In genomic region chr6:80549907-80550306, GRCm38 (mm10) we compare ENCODE assay signal across 22 mouse cellular contexts.
A peak's percentile ranks its signal among the peaks of the same experiment; 100 is the strongest.
DNase-seq lines count a peak whose midpoint lies in the region; ATAC-seq and TF ChIP-seq lines count a peak whose summit lies in the region.
"Had no signal": no experiment of that assay in that cellular context is flagged by ENCODE, and none has a peak within 500 bp of the region (broad histone marks: within the 10 kb centered on the region; RNA-seq: fewer than 3 reads in every experiment).

No protein-coding gene starts in this region.

- no peaks in the 10 kb centered on the region for H3K27me3 ChIP-seq in forebrain, embryonic 14.5 days (replicated peaks; ENCODE audit: control insufficient read depth, insufficient read depth, low read length)
- H3K27me3 ChIP-seq in forebrain, embryonic 12.5 days: no peaks in the 10 kb centered on the region
- no peaks in the 10 kb centered on the region for H3K27me3 ChIP-seq in forebrain, embryonic 16.5 days (replicated peaks; ENCODE audit: control insufficient read depth, insufficient read depth, low read length)
- H3K27me3 ChIP-seq in forebrain, embryonic 15.5 days: no peaks in the 10 kb centered on the region
- H3K27me3 ChIP-seq: CH12.LX, Patski had no signal

- DNase-seq in forebrain, embryonic 14.5 days (ENCODE audit: low spot score): peak; percentile 13
- DNase-seq in brain, embryonic 14.5 days (ENCODE audit: low read depth): peak; percentile 50
- no peak for DNase-seq in spleen, postnatal 36 days (ENCODE audit: low spot score in 2 of 2)
- DNase-seq: adrenal gland, adult 2 months; adrenal gland, adult 8-10 months; adrenal gland, postnatal 10 days; adrenal gland, postnatal 14 days; adrenal gland, postnatal 25 days; adrenal gland, postnatal 36 days; B cell, adult 2 months; cerebellum, adult 11 months; cerebellum, adult 11-12 months; cerebellum, adult 18-20 months; cerebellum, adult 2 months had no signal

- no peak for TF ChIP-seq CTCF in brain, embryonic 14.5 days (IDR thresholded peaks at IDR 0.05; ENCODE audit: borderline replicate concordance, extremely low read depth, insufficient read depth, insufficient read length)

- H3K4me3 ChIP-seq in forebrain, embryonic 14.5 days (ENCODE audit: low read depth, low read length): no peak overlapping the region
- H3K4me3 ChIP-seq in forebrain, embryonic 12.5 days (replicated peaks): no peak overlapping the region
- no peak overlapping the region for H3K4me3 ChIP-seq in forebrain, embryonic 16.5 days (replicated peaks; ENCODE audit: low read length)
- no peak overlapping the region for H3K4me3 ChIP-seq in forebrain, embryonic 15.5 days

- H3K4me2 ChIP-seq in forebrain, embryonic 14.5 days (ENCODE audit: low read length): no peak overlapping the region
- no peak overlapping the region for H3K4me2 ChIP-seq in forebrain, embryonic 12.5 days
- H3K4me2 ChIP-seq in forebrain, embryonic 16.5 days (ENCODE audit: low read length): no peak overlapping the region
- no peak overlapping the region for H3K4me2 ChIP-seq in forebrain, embryonic 15.5 days (replicated peaks)

- no peak for TF ChIP-seq POLR2A in brain, embryonic 14.5 days (IDR thresholded peaks at IDR 0.05; ENCODE audit: borderline replicate concordance, extremely low read depth, insufficient read depth, insufficient read length, poor library complexity, severe bottlenecking)

- no peaks in the 10 kb centered on the region for H3K9me3 ChIP-seq in forebrain, embryonic 14.5 days (replicated peaks; ENCODE audit: control insufficient read depth, low read length)
- no peaks in the 10 kb centered on the region for H3K9me3 ChIP-seq in forebrain, embryonic 12.5 days
- no peaks in the 10 kb centered on the region for H3K9me3 ChIP-seq in forebrain, embryonic 16.5 days (ENCODE audit: control insufficient read depth, low read length)
- H3K9me3 ChIP-seq in forebrain, embryonic 15.5 days: no peaks in the 10 kb centered on the region

- H3K4me1 ChIP-seq in forebrain, embryonic 14.5 days (ENCODE audit: control insufficient read depth, insufficient read depth, low read length): no peaks in the 10 kb centered on the region
- 0 out of 2 replicates have a peak, but pooled peaks cover 2% of the 10 kb centered on the region for H3K4me1 ChIP-seq in forebrain, embryonic 12.5 days
- H3K4me1 ChIP-seq in forebrain, embryonic 16.5 days (replicated peaks; ENCODE audit: control insufficient read depth, insufficient read depth, low read length): no peaks in the 10 kb centered on the region
- H3K4me1 ChIP-seq in forebrain, embryonic 15.5 days: no peaks in the 10 kb centered on the region

- no peak overlapping the region for H3K9ac ChIP-seq in forebrain, embryonic 14.5 days (ENCODE audit: low read length)
- H3K9ac ChIP-seq in forebrain, embryonic 12.5 days: no peak overlapping the region
- H3K9ac ChIP-seq in forebrain, embryonic 16.5 days (replicated peaks; ENCODE audit: low read depth, low read length): no peak overlapping the region
- no peak overlapping the region for H3K9ac ChIP-seq in forebrain, embryonic 15.5 days (replicated peaks)

- no peak overlapping the region for H3K27ac ChIP-seq in forebrain, embryonic 14.5 days (ENCODE audit: low read depth, low read length)
- H3K27ac ChIP-seq in forebrain, embryonic 12.5 days: no peak overlapping the region
- no peak overlapping the region for H3K27ac ChIP-seq in forebrain, embryonic 16.5 days (ENCODE audit: low read length)
- no peak overlapping the region for H3K27ac ChIP-seq in forebrain, embryonic 15.5 days (replicated peaks)

- no peak for ATAC-seq in forebrain, embryonic 14.5 days
- no peak for ATAC-seq in forebrain, embryonic 12.5 days (ENCODE audit: low FRiP score)
- ATAC-seq in forebrain, embryonic 16.5 days: peak; percentile 64; the same call in 1 of the 2 replicates
- no peak for ATAC-seq in forebrain, embryonic 15.5 days (replicated peaks)
- ATAC-seq: activated CD4-positive, CD25-positive, alpha-beta regulatory T cell, adult 4 months; CD4-positive, CD25-positive, alpha-beta regulatory T cell, adult 4 months; Patski had no signal

- H3K36me3 ChIP-seq in forebrain, embryonic 14.5 days (ENCODE audit: control insufficient read depth, insufficient read depth, low read length): no peaks in the 10 kb centered on the region
- no peaks in the 10 kb centered on the region for H3K36me3 ChIP-seq in forebrain, embryonic 12.5 days (replicated peaks)
- no peaks in the 10 kb centered on the region for H3K36me3 ChIP-seq in forebrain, embryonic 16.5 days (ENCODE audit: control insufficient read depth, insufficient read depth)
- H3K36me3 ChIP-seq in forebrain, embryonic 15.5 days: no peaks in the 10 kb centered on the region
- H3K36me3 ChIP-seq: G1E had no signal

Comparison
In these comparisons a context has a peak if more than half of its experiments do, and no peak if none do; other contexts are left out.
1. DNase-seq: peak in forebrain, embryonic 14.5 days (single experiment) and brain, embryonic 14.5 days (single experiment); none in spleen, postnatal 36 days (0 of 2).